Mouse (Mus musculus) MN1 (cell line): ENCODE results near the gene Retsat.

Experiments
- DNase-seq: peaks from one replicate; pipeline ENCODE4 v3.0.0-alpha.2; 2016; ENCODE audit warnings: low spot score

Retsat gene

DNA sequence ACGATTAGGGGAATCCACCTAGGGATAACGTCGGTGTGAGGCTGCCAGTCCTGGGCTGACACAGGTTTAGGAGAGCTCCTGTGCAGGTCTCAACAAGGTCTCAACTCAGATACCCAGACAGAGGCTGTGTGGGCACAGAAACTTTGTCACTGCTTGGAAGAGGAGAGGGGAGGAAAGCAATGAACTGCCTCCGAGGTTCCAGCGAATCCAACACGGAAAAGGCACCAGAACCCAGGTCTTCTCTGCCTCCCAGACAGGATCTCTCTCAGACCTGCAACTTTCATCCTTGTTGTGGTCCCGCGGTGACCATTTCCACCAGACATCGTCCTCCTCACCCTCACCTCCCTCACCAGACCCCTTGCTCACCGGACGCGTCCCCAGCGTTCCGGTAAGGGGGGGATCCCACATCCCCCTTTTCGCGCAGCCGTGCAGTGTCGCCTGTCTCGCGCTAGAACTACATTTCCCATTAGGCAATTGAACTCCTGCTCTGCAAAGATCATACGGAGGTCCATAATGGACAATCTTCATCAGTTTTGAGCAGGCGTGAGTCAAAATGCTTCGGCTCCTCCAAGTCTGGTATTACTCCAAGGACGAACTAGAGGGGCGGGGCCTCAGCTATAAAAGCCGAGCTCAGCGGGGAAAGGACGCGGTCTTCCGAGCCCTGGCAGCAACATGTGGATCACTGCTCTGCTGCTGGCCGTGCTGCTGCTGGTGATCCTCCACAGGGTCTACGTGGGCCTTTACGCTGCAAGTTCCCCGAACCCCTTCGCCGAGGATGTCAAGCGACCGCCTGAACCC lies at the start of gene Retsat, which contains the start of gene Elmod3:
Retsat (plus strand) TSS at position 520 of the 798 bp plus-strand sequence.
Elmod3 (minus strand) TSS at position 458 of the 798 bp plus-strand sequence.
- DNase-seq = peak; percentile 94

DNA sequence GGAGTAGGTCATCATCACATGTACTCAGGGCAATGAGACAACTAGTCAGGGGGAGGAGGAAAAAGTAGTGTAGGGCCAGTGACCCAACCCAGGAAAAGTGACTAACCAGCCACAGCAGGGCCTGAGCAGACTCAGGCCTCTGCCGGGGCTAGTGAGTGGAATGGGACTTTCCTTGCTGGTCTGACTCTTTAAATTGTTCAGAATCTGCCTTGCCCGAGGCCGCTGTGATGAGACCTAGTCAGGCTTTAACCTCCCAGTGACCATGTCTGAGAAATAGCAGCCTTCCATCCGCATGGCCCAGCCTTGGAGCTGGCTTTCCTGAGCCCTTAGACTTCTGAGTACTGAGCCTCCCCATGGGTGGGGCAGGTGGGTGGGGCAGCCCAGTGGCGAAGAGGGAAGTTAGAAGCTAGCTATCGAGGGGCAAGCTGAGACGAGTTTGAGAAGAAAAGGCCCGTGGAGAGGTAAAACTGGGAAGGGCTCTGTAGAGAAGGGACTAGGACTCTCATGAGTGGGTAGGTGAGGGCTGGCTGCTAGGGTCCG lies 49.2 kb upstream of the Retsat start:
- no peak for DNase-seq

DNA sequence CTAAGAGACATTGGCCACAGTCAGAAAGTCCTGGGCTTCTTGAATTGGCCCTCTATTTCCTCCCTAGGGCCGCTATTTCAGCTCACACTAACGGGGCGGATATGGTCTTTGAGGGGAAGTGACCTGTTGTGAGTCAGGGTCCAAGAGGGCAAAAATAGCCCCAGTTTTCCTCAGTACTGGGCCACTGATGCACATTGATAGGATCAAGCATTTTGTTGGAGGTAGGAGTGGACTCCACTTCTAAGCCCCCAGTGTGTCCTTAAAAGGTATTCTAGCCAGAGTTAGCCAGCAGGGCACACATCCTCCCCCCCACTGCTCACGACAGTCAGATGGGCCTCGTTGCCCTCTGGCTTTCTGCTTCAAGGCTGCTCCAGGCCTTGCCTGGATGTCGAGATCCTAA lies 48.2 kb upstream of the Retsat start:
- DNase-seq = no peak

DNA sequence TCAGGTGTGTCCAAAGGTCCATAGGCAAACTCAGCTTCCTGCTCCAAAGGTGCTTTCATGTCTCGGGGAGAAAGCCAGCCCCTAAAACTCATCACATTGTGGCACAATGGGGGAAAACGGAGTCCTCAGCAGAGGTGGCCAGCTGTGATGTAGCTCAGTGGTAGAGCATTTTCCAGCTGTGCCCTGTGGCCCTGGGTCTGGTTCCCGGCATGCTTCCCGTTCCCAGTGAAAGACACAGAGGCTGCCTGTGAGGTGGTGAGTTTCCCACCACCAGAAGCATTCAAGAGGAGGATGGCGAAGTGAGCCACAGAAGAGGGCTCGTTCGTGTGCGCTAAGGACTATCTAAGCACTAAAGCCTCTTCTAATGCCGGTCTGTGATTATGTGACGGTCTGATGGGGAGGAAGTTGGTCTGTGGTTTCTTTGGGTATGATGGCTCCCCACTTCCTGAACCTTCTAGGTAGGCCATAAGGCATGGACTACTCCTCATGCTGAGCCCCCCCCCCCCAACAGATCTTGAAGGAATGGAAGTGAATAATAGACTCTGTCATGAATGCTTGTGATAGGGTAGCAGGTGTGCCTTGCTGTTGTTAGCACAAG lies 47.7 kb upstream of the Retsat start:
- no peak for DNase-seq

DNA sequence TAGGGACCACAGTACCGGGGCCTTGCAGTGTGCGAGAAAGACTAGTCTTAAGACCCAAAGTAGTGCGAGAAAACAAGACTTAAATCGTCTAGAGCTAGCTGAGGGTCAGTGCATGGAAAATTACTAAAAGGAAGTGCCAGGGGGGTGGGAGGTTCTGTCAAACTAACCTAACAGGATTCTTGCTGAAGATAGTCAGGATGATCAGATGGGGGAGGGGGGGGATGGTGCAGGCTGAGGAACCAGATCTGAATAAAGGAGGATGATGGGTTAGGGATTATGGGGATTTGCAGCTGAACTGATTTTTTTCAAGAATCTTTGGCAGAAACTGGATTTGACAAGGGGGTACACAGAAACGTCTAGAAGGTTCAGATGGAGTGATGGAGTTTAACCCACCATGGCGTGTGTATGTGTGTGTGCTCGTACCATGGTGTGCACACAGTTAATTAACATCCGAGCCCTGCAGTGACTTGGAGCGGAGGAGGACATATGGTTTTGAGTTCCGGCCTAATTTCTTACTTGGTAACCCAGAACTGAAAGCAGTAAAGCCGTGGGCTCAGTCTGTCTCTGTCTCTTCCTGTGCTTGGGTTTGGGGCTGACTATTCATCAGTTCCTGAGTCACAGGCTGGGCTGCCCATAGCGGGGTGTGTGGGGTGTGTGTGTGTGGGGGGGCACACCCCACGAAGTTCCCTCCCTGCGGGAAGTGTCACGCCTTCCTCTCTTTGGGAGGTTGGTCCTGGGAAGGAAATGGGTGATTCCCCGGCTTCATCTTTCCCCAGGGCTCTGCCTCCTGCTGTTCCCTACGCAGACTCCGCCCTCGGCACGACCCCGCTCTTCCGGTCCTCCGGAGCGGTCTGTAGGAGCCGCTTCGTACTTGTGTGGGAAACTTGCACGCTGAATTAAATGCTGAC lies 45.9 kb upstream of the Retsat start:
- DNase-seq = peak; percentile 79

DNA sequence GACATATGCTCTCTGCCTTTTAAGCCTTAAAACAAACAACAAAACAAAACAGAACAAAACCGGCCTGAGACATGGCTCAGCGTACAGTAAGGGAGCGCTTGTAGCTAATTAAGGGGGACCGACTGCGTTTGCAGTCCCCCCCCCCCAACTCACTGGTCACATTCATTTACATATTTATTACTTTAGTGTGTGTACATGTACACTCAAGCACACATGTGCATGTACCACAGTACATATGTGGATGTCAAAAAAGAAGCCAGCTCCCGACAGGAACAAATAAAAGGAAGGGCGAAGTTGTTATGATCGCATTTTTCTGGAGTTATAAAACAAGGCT lies 45.2 kb upstream of the Retsat start:
- no peak for DNase-seq

- DNase-seq = no peak
These were observed 37.5 kb upstream of the Retsat start for GRCm38 (mm10) chr6:72560801-72561200.

DNA sequence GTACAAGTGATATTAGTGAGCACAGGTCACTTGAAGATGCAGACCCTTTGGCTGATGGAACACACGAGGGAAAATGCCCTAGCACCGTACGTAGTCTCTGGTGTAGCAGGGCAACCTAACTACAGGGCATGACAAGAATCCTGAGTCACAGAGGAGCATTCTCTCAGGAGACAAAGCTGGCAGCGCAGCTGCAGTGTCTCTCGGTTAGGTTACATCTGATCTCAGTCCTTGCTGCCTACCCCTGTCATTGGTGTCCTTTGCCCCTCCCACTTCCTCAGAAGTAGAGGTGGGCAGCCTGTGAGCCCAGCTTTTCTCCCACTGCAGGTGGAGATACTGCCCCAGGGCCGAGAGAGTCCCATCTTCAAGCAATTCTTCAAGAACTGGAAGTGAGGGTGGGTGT lies 35.8 kb upstream of the Retsat start:
- no peak for DNase-seq

- DNase-seq = no peak
These were observed 35.4 kb upstream of the Retsat start for GRCm38 (mm10) chr6:72562894-72563293.

GRCm38 (mm10) chr6:72565506-72565905 lies 32.8 kb upstream of the Retsat start:
- DNase-seq = no peak

DNA sequence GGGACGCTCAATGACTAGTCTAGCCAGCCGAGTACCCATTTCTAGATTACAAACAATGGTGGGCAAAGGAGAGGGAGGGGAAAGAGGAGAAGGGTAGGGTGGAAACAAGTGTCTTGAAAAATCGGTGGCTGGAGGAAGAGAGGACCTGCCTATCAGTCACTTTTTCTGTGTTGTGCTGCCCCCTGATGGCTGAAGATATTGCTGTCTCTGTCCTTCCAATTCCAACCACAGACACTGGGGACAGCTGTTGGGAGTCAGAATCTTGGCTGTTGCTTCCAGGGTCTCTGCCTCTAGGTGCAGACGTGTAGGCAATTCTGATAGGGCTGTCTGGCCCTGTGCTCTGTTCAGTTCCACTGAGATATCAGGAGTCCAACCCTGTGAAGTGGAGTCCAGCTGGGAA lies 32.2 kb upstream of the Retsat start:
- peak; percentile 82 for DNase-seq

- DNase-seq = no peak
These were observed 30.8 kb upstream of the Retsat start for GRCm38 (mm10) chr6:72567508-72567907.

GRCm38 (mm10) chr6:72568736-72569135 lies 29.5 kb upstream of the Retsat start:
- DNase-seq = no peak

- DNase-seq = no peak
These were observed 27.5 kb upstream of the Retsat start for GRCm38 (mm10) chr6:72570644-72571397.

GRCm38 (mm10) chr6:72571826-72572225 lies 26.4 kb upstream of the Retsat start:
- no peak for DNase-seq

DNA sequence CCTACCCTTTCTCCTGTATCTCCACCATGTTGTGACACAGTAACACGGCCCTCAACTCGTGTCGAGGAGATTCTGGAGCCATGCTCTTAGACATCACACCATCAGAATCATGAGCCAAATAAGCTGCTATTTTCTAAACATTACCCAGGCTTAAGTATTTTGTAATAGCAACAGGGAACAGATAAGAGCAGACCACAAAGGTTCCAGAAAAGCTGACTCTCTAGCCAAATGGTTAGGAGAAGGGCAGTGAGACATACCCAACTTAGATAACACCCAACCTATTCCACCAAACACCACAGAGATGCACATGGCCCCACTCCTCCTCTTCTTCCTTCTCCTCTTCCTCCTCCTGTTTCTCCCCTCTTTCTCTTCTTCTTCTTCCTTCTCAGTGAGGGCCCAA lies 22.2 kb upstream of the Retsat start:
- DNase-seq = no peak

- DNase-seq = no peak
These were observed 16.5 kb upstream of the Retsat start for GRCm38 (mm10) chr6:72581625-72582382.

GRCm38 (mm10) chr6:72583211-72583839 lies 14.9 kb upstream of the Retsat start:
- DNase-seq = no peak

GRCm38 (mm10) chr6:72584154-72584553 lies 14.1 kb upstream of the Retsat start:
- no peak for DNase-seq

GRCm38 (mm10) chr6:72586701-72587100 lies 11.6 kb upstream of the Retsat start:
- no peak for DNase-seq
